Mouse (Mus musculus) ES-E14 (cell line): ENCODE measurements at regions not wholly inside any gene's neighbourhood (a gene's known extent, or its start where the extent isn't known, plus 50 kb on each side); places are given as distances from the start of the nearest gene placed in this dataset.

ENCODE experiments used
- CHD2 ChIP-seq: IDR thresholded peaks from 2 replicates; pipeline ENCODE4 v1.6.1; 2014; ENCODE audit warnings: mild to moderate bottlenecking, low read depth, low read length, inconsistent platforms
- MAFK ChIP-seq: IDR thresholded peaks from 2 replicates; pipeline ENCODE4 v1.6.1; 2014; ENCODE audit warnings: mild to moderate bottlenecking, low read depth, low read length, inconsistent platforms; ENCODE audit not compliant: insufficient read depth
- ZNF384 ChIP-seq: IDR thresholded peaks from 2 replicates; pipeline ENCODE4 v1.6.1; 2012; ENCODE audit warnings: low read depth, low read length, inconsistent platforms

DNA sequence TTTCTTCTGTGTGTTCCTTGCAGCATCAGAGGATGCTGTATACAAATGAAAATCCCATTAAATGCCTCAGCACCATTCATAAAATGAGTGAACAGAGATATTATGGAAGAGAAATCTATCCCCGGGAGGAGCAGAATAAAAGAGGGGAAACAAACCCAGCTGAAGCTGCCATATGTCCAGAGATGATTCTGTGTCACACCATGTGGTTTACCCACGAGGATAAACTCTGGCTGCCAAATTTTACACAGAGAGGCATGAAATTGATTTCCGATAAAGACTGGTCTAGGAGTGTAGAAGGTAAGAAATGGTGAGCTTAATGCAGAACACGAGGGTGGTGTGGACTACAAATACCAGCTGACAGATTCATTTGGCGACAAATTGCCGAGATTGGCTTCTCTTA, 111.1 kb downstream of the Mbip start:
- no peak for TF ChIP-seq ZNF384
- TF ChIP-seq CHD2, result no peak
- no peak for TF ChIP-seq MAFK
